Mouse (Mus musculus): ENCODE results near the gene Cdc42. TPM values are rescaled to one million over a fixed set of nuclear protein-coding genes. Genes with fewer than 3 reads are reported as not detected.

Cdc42 gene
- polyA plus RNA-seq, 1 experiment: 298 TPM

GRCm38 (mm10) chr4:137282584-137283406 lies 74.7 kb downstream of the Cdc42 start:
- Histone ChIP-seq H3K4me2 (ENCODE audit: low read depth) (no peak overlapping the region), H3K36me3 (ENCODE audit: control insufficient read depth, insufficient read depth) (no peaks in the 10 kb centered on the region), H3ac (ENCODE audit: control insufficient read depth, insufficient read length) (no peak overlapping the region), H3K27me3 (ENCODE audit: control insufficient read depth, insufficient read depth, insufficient read length) (peaks cover 7% of the 10 kb centered on the region), H3K4me3 (no peak overlapping the region), H3K79me2 (ENCODE audit: control insufficient read depth, insufficient read depth) (no peaks in the 10 kb centered on the region)
- no peak for TF ChIP-seq POLR2AphosphoS2 (IDR thresholded peaks at IDR 0.05; ENCODE audit: insufficient read length, low read depth)

- Histone ChIP-seq H3ac (ENCODE audit: control insufficient read depth, insufficient read length) (no peak overlapping the region), H3K4me2 (ENCODE audit: low read depth) (no peak overlapping the region), H3K27me3 (ENCODE audit: control insufficient read depth, insufficient read depth, insufficient read length) (peaks cover 13% of the 10 kb centered on the region), H3K79me2 (ENCODE audit: control insufficient read depth, insufficient read depth) (no peaks in the 10 kb centered on the region), H3K4me3 (no peak overlapping the region), H3K36me3 (ENCODE audit: control insufficient read depth, insufficient read depth) (no peaks in the 10 kb centered on the region)
- TF ChIP-seq MYOG (IDR thresholded peaks at IDR 0.05; ENCODE audit: control insufficient read depth in 1 of 3, insufficient read depth in 1 of 3, insufficient read length in 2 of 3, low read depth in 2 of 3) (no peak), TCF3 (IDR thresholded peaks at IDR 0.05; ENCODE audit: insufficient read length, low read depth) (no peak), CEBPB (IDR thresholded peaks at IDR 0.05; ENCODE audit: insufficient read depth, poor library complexity, severe bottlenecking) (no peak), USF1 (IDR thresholded peaks at IDR 0.05; ENCODE audit: low read depth) (no peak), REST (IDR thresholded peaks at IDR 0.05; ENCODE audit: insufficient read depth, insufficient read length) (no peak), TCF12 (IDR thresholded peaks at IDR 0.05; ENCODE audit: insufficient read depth, poor library complexity, severe bottlenecking) (no peak), MAX (IDR thresholded peaks at IDR 0.05; ENCODE audit: low read depth) (no peak), POLR2AphosphoS2 (IDR thresholded peaks at IDR 0.05; ENCODE audit: insufficient read length, low read depth) (no peak), MYOD1 (IDR thresholded peaks at IDR 0.05; ENCODE audit: control insufficient read depth in 1 of 3, insufficient read length in 2 of 3, low read depth in 2 of 3) (no peak), POLR2A (IDR thresholded peaks at IDR 0.05; ENCODE audit: insufficient read length, low read depth) (no peak), E2F4 (IDR thresholded peaks at IDR 0.05; ENCODE audit: insufficient read depth) (no peak), SRF (IDR thresholded peaks at IDR 0.05; ENCODE audit: control insufficient read depth, insufficient read length, low read depth) (no peak)
Observed at GRCm38 (mm10) chr4:137282122-137282521, 75.4 kb downstream of the Cdc42 start.

- Histone ChIP-seq H3K4me2 (ENCODE audit: low read depth) (no peak overlapping the region), H3K79me2 (ENCODE audit: control insufficient read depth, insufficient read depth) (no peaks in the 10 kb centered on the region), H3K36me3 (ENCODE audit: control insufficient read depth, insufficient read depth) (no peaks in the 10 kb centered on the region), H3K27me3 (ENCODE audit: control insufficient read depth, insufficient read depth, insufficient read length) (peaks cover 13% of the 10 kb centered on the region), H3K4me3 (no peak overlapping the region), H3ac (ENCODE audit: control insufficient read depth, insufficient read length) (no peak overlapping the region)
- TF ChIP-seq MAX (IDR thresholded peaks at IDR 0.05; ENCODE audit: low read depth) (no peak), SRF (IDR thresholded peaks at IDR 0.05; ENCODE audit: control insufficient read depth, insufficient read length, low read depth) (no peak)
Observed at GRCm38 (mm10) chr4:137281273-137281672, 76.2 kb downstream of the Cdc42 start.

- no peaks in the 10 kb centered on the region for H3K79me2 ChIP-seq (ENCODE audit: control insufficient read depth, insufficient read depth)
- no peaks in the 10 kb centered on the region for H3K36me3 ChIP-seq (ENCODE audit: control insufficient read depth, insufficient read depth)
- H3ac ChIP-seq (ENCODE audit: control insufficient read depth, insufficient read length): no peak overlapping the region
- H3K4me3 ChIP-seq: no peak overlapping the region
- no peak overlapping the region for H3K4me2 ChIP-seq (ENCODE audit: low read depth)
- H3K27me3 ChIP-seq (ENCODE audit: control insufficient read depth, insufficient read depth, insufficient read length): peaks cover 22% of the 10 kb centered on the region
- TF ChIP-seq CEBPB (IDR thresholded peaks at IDR 0.05; ENCODE audit: insufficient read depth, poor library complexity, severe bottlenecking): no peak
- TF ChIP-seq POLR2AphosphoS2 (IDR thresholded peaks at IDR 0.05; ENCODE audit: insufficient read length, low read depth): no peak
- TF ChIP-seq SRF (IDR thresholded peaks at IDR 0.05; ENCODE audit: control insufficient read depth, insufficient read length, low read depth): no peak
- no peak for TF ChIP-seq E2F4 (IDR thresholded peaks at IDR 0.05; ENCODE audit: insufficient read depth)
- TF ChIP-seq MYOD1 (IDR thresholded peaks at IDR 0.05; ENCODE audit: control insufficient read depth in 1 of 3, insufficient read length in 2 of 3, low read depth in 2 of 3): no peak
- TF ChIP-seq TCF12 (IDR thresholded peaks at IDR 0.05; ENCODE audit: insufficient read depth, poor library complexity, severe bottlenecking): no peak
- no peak for TF ChIP-seq TCF3 (IDR thresholded peaks at IDR 0.05; ENCODE audit: insufficient read length, low read depth)
- TF ChIP-seq REST (IDR thresholded peaks at IDR 0.05; ENCODE audit: insufficient read depth, insufficient read length): no peak
- TF ChIP-seq USF1 (IDR thresholded peaks at IDR 0.05; ENCODE audit: low read depth): no peak
- no peak for TF ChIP-seq POLR2A (IDR thresholded peaks at IDR 0.05; ENCODE audit: insufficient read length, low read depth)
Observed at GRCm38 (mm10) chr4:137279346-137279745, 78.2 kb downstream of the Cdc42 start.

GRCm38 (mm10) chr4:137278144-137279040 lies 79.1 kb downstream of the Cdc42 start:
- H3K4me2 ChIP-seq (ENCODE audit: low read depth): peak overlapping the region; percentile 62
- peak overlapping the region; percentile 4 for H3K4me3 ChIP-seq
- peak overlapping the region; percentile 22 for H3ac ChIP-seq (ENCODE audit: control insufficient read depth, insufficient read length)
- no peaks in the 10 kb centered on the region for H3K36me3 ChIP-seq (ENCODE audit: control insufficient read depth, insufficient read depth)
- TF ChIP-seq TCF3 (IDR thresholded peaks at IDR 0.05; ENCODE audit: insufficient read length, low read depth) (no peak), POLR2A (IDR thresholded peaks at IDR 0.05; ENCODE audit: insufficient read length, low read depth) (no peak), E2F4 (IDR thresholded peaks at IDR 0.05; ENCODE audit: insufficient read depth) (no peak), USF1 (IDR thresholded peaks at IDR 0.05; ENCODE audit: low read depth) (no peak), MYOG (IDR thresholded peaks at IDR 0.05; ENCODE audit: control insufficient read depth in 1 of 3, insufficient read depth in 1 of 3, insufficient read length in 2 of 3, low read depth in 2 of 3) (no peak), SRF (IDR thresholded peaks at IDR 0.05; ENCODE audit: control insufficient read depth, insufficient read length, low read depth) (no peak), CEBPB (IDR thresholded peaks at IDR 0.05; ENCODE audit: insufficient read depth, poor library complexity, severe bottlenecking) (no peak), TCF12 (IDR thresholded peaks at IDR 0.05; ENCODE audit: insufficient read depth, poor library complexity, severe bottlenecking) (no peak), MYOD1 (IDR thresholded peaks at IDR 0.05; ENCODE audit: control insufficient read depth in 1 of 3, insufficient read length in 2 of 3, low read depth in 2 of 3) (no peak), POLR2AphosphoS2 (IDR thresholded peaks at IDR 0.05; ENCODE audit: insufficient read length, low read depth) (no peak), REST (IDR thresholded peaks at IDR 0.05; ENCODE audit: insufficient read depth, insufficient read length) (no peak)
- H3K27me3 ChIP-seq (ENCODE audit: control insufficient read depth, insufficient read depth, insufficient read length): peaks cover 22% of the 10 kb centered on the region
- H3K79me2 ChIP-seq (ENCODE audit: control insufficient read depth, insufficient read depth): no peaks in the 10 kb centered on the region
